Mouse (Mus musculus) megakaryocyte, embryonic 14.5 days (primary cell): Measurements from ENCODE around the gene Pdxdc1.
"Not testable (repeated sequence)": the region's sequence is repeated elsewhere in the genome, so short reads cannot be mapped to it uniquely, and the experiment has no call there.

Experiments
- FLI1 ChIP-seq: IDR thresholded peaks from 2 replicates; pipeline ENCODE4 v1.6.1; 2012; ENCODE audit warnings: low read length, inconsistent platforms, mixed read lengths
- GATA1 ChIP-seq: IDR thresholded peaks from 3 replicates; pipeline ENCODE4 v1.6.1; 2012; ENCODE audit warnings: mixed read lengths, low read length, inconsistent platforms, borderline replicate concordance

DNA sequence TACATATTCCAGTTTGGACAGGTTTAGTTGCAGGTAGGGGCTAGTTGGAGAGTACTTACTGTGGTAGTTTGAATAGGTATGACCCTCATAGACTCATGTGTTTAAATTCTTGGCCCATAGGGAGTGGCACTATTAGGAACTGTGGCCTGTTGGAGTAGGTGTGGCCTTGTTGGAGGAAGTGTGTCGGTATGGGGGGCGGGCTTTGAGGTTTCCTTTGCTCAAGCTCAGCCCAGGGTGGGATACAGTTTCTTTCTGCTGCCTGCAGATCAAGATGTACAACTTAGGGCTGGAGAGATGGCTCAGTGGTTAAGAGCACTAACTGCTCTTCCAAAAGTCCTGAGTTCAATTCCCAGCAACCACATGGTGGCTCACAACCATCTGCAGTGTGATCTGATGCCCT, 109.5 kb downstream of the Pdxdc1 start:
- TF ChIP-seq GATA1, FLI1: not testable (repeated sequence)
